Mouse (Mus musculus): ENCODE results near the gene Gm16253.

- TF ChIP-seq MAX (IDR thresholded peaks at IDR 0.05): no peak
- no peak for TF ChIP-seq CTCF (IDR thresholded peaks at IDR 0.05; ENCODE audit: control insufficient read depth, insufficient read depth, insufficient read length)
- TF ChIP-seq USF1 (IDR thresholded peaks at IDR 0.05; ENCODE audit: low read depth): no peak
- TF ChIP-seq CEBPB (IDR thresholded peaks at IDR 0.05; ENCODE audit: low read depth): no peak
- no peak for TF ChIP-seq MYOD1 (IDR thresholded peaks at IDR 0.05; ENCODE audit: control insufficient read depth, insufficient read length, low read depth)
- TF ChIP-seq FOSL1 (IDR thresholded peaks at IDR 0.05; ENCODE audit: insufficient read depth, low read length, poor library complexity, severe bottlenecking): no peak
Measured at GRCm38 (mm10) chr3:96551203-96551602, 25.6 kb upstream of the Gm16253 start.
